Mouse (Mus musculus): Measurements from ENCODE around the gene Mtfp1. TPM values are rescaled to one million over a fixed set of nuclear protein-coding genes. Genes with fewer than 3 reads are reported as not detected.

The Mtfp1 gene
- total RNA-seq, 2 experiments from 2014 or later: 12.0 TPM

DNA sequence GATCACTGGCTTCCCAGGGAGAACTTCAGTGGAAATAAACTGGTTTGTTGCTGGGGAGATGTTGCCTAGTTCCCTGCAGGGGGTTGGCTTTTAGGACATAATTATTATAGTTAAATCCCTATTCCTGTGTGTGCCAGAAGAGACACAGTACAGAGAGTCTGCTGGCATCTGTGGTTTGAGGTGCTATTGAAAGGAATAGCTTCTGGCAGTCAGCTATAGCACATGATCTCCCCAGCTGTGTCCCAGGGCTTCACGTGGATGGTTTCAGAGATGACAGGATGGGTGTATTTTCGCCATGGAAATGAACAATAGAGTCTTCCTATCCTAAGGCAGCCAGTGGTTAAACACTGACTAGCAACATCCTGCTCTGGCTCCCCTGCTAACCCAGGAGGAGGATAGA, 8.0 kb downstream of the Mtfp1 start:
- ATAC-seq (replicated peaks; ENCODE audit: poor library complexity): no peak

GRCm38 (mm10) chr11:4086246-4086645, 9.0 kb downstream of the Mtfp1 start:
- peak; percentile 94 for ATAC-seq (replicated peaks; ENCODE audit: poor library complexity)

GRCm38 (mm10) chr11:4083316-4084078, 11.7 kb downstream of the Mtfp1 start:
- peak; percentile 58 for ATAC-seq (replicated peaks; ENCODE audit: poor library complexity)

DNA sequence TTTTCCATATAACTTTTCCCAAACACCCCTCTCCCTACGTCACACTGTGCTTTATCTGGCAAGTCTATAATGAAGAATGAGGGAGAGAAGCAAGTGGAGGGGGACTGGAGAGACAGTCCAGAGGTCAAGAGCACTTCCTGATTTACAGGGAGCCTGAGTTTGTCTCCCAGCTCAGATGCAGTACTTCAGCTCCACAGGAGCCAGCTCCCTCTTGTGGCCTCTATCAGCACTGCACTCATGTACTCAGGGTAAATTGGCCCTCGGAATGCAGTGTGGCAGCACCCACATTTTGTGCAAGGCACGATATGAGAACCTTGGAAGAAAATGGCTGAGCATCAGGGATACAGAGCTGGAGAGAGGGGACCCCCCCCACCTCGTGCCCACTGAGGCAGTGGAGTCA, 15.0 kb downstream of the Mtfp1 start:
- peak; percentile 84 for ATAC-seq (replicated peaks; ENCODE audit: poor library complexity)

- ATAC-seq (replicated peaks; ENCODE audit: poor library complexity): no peak
These were observed 16.8 kb downstream of the Mtfp1 start for GRCm38 (mm10) chr11:4078267-4078933.

DNA sequence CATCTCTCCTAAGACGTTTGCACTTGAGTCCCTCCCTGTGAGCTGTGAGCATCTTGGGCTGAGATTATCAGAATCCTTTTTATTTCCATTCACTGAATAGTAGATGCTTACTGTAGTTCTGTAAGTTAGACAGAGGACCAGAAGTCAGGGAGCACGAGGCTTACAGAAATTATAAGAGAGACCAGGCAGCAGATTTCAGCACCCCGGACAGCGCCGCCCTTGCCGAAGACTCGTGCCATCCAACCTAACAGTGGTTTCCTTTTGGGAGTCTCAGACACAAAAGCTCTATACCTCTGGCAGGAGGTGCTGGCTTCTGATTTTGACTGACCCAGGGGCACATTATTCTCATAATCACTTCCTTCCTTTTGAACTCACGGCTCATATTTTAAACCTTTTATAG, 18.6 kb downstream of the Mtfp1 start:
- ATAC-seq (replicated peaks; ENCODE audit: poor library complexity): peak; percentile 72

DNA sequence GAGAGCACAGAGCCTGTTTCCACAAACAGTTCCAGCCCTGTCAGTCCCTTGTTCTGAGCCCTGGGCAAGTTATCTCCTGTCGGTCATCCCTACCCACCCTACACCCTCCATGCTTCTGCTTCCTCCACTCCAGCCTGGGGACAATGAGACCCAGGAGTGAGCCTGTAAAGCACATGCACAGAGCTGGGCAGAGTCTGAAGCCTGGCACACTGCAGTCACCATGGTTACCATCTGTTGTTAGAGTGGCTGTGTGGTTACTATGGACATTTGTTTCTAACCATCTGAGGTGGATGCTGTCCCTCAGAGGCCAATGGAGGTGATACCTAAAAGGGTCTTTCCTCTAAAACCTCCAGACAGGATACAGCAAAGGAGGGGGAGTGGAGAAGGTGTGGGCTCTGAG, 25.6 kb downstream of the Mtfp1 start:
- ATAC-seq (replicated peaks; ENCODE audit: poor library complexity): no peak

DNA sequence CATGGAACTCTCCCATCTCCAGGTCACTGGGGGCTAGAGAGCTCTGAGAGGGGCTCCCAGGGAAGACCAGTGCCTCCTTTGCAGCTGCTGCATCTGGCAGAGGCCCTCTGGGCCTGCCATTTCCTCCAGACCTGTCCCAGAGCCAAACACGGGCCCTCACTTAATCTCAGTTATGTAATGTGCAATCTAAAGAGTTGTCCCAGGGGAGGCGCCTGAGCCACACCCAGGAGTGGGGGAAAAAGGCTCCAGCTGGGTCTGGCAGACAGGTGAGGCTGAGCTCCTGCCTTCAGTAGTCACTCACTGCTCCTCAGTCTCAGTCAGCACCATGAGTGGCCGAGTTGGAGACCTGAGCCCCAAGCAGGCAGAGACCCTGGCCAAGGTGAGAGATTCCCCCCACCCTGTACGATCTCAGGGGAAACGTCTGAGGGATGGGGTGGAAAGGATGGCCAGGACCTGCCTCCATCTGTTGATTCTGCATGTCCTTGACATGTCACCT, 30.6 kb downstream of the Mtfp1 start, which contains the start of gene Sec14l3:
Gene Sec14l3, plus strand, starts transcription at position 215 of the 496 bp plus-strand sequence.
- ATAC-seq (replicated peaks; ENCODE audit: poor library complexity): no peak

GRCm38 (mm10) chr11:4062981-4063380, 32.3 kb downstream of the Mtfp1 start:
- no peak for ATAC-seq (replicated peaks; ENCODE audit: poor library complexity)

DNA sequence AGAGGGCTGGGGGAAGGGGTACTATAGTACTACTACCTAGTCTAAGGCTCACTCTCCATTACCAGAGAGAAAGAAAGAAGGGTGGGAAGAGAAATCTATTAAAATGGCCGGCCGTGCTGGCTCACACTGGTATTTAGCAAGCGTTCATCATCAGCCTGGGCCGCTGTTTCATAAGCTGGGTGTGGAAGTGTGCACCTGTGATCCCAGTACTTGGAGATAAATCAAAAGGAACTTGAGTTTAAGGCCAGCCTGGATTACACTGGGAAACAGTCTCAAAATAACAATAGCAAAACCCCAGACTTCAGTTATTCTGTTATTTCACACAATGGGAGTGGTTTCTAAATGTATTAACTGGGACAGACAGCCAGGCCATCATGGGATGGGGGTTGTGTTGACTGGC, 32.7 kb downstream of the Mtfp1 start:
- no peak for ATAC-seq (replicated peaks; ENCODE audit: poor library complexity)

DNA sequence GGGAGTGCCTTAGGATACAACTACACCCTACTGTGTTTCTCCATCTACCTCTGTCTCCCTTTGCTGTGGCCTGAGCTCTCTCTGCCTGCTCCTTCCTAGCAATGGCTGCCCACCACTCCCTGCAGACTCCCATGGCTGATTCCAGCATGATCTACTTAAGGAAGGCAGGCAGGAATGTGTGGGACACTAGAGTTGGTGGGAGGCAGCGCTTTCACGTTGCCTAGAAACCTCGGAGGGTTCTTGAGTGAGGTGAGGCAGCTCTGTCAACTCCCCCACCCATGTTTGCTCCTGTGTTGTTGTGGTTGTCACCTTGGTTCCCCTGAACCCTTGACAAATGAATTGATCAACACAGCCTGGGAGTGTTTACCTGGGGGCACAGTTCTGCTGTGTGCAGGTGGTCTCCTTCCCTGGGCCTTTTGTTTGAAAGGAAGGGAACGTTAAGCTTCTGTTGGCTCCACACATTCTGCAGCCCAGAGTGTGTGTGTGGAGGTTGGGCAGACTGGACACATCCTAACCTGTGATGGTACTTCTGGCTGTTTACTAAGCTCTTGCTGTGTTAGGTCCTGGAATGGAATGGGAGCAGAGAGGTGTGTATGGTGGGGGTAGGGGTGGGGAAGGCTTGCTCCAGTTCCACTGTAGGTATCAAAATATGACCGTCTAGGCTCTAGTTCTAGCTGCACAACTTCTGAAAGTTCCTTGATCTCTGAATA, 34.2 kb downstream of the Mtfp1 start:
- ATAC-seq (replicated peaks; ENCODE audit: poor library complexity): no peak

DNA sequence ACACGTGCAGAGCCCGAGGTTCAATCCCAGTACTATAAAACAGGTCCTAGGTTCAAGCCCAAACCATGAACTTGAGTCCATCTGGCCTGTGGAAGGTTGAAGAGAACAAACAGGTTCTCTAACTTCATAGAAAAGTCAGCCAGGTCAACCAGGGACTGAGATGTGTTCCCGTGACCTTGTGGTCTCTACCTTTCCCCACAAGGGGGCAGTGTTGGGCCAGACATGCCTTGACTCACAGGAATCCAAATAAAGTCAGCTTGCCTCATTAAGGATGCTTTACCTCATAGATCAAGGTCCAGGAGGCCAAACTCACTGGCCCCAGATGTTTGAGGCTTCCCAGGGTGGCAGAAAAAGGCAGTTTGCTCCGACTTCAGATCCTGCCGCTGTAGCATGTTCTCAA, 41.7 kb downstream of the Mtfp1 start:
- peak; percentile 90 for ATAC-seq (replicated peaks; ENCODE audit: poor library complexity)

DNA sequence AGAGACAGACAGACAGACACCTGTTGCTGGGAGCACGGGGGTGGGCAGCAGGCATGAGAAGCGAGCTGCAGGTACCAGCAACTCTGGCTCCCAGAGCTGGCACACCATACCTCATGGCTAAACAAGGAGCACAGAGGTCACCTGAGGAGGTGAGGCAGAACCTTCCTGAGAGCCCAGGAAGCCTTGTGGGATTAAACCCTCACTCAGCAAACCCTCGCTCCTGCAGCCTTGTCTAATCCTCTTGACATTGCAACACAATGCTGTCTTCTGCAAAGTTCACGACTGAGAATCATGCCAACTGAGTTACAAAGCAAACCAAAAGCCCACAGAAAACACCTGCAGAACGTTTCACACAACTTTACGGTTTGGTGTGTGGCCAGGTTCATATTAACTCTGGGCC, 46.8 kb downstream of the Mtfp1 start:
- ATAC-seq (replicated peaks; ENCODE audit: poor library complexity): no peak

DNA sequence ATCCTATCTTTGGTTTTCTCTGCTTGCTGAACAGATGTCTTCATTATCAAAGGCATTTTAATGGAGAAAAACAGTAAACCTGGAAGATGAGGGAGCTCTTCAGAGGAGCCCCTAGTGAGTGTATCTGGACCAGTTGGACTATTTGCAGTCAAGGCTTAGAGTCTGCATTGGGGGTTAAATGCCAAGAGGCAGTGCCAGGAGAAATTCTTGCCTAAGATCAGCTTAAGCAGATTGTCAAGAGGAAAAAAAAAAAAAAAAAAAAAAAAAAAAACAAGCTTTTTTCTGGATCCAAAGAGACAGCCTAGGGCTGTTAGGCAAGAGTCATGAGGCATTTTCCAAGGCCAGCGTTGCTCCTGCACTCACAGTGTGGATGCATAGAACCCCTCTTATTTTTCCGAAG, 47.5 kb downstream of the Mtfp1 start:
- no peak for ATAC-seq (replicated peaks; ENCODE audit: poor library complexity)

DNA sequence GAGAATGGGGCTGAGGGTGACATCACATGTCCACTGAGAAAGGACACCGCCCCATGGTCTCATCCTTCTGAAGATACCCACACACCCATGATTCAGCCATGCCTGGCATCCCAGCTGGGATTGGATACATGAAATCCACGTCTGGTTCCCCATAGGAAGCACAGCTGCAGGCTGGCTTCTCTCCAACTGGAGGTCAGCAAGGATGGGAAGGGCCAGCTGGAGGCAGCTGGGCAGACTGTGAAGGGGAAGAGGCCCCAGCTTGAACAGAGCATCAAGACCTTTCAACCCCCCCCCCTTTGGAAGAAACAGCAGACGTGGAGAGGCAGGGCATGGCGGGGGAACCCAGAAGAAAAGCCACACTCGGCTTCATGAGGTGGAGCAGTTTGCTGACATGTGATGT, 48.7 kb downstream of the Mtfp1 start:
- ATAC-seq (replicated peaks; ENCODE audit: poor library complexity): no peak

GRCm38 (mm10) chr11:4043081-4043480, 52.2 kb downstream of the Mtfp1 start:
- ATAC-seq (replicated peaks; ENCODE audit: poor library complexity): no peak

Other genes with a start within 250 kb of the Mtfp1 start
- not detected in 2 replicates for gene Osbp2, start 231.5 kb downstream of the Mtfp1 start, total RNA-seq (2015)
- not detected in 2 replicates for gene Osbp2, start 231.5 kb downstream of the Mtfp1 start, total RNA-seq (2017)
- not detected in 2 replicates for gene 4921536K21Rik, start 200.3 kb downstream of the Mtfp1 start, total RNA-seq (2015)
- not detected in 2 replicates for gene 4921536K21Rik, start 200.3 kb downstream of the Mtfp1 start, total RNA-seq (2017)
- gene Dusp18, start 200.2 kb downstream of the Mtfp1 start, total RNA-seq (2015): 0.78 and 1.2 TPM in 2 replicates
- 0.17 and 0.51 TPM in 2 replicates for gene Dusp18, start 200.2 kb downstream of the Mtfp1 start, total RNA-seq (2017)
- 0.94 and 2.5 TPM in 2 replicates for gene Slc35e4, start 180.8 kb downstream of the Mtfp1 start, total RNA-seq (2015)
- gene Slc35e4, start 180.8 kb downstream of the Mtfp1 start, total RNA-seq (2017): 1.5 and 3.0 TPM in 2 replicates
- 87.8 and 102 TPM in 2 replicates for gene Tcn2, start 163.3 kb downstream of the Mtfp1 start, total RNA-seq (2015)
- gene Tcn2, start 163.3 kb downstream of the Mtfp1 start, total RNA-seq (2017): 40.8 and 50.5 TPM in 2 replicates
- 67.7 and 87.4 TPM in 2 replicates for gene Pes1, start 131.5 kb downstream of the Mtfp1 start, total RNA-seq (2015)
- 168 and 183 TPM in 2 replicates for gene Pes1, start 131.5 kb downstream of the Mtfp1 start, total RNA-seq (2017)
- not detected in 2 replicates for gene 4930556J24Rik, start 118.7 kb downstream of the Mtfp1 start, total RNA-seq (2015)
- not detected in 2 replicates for gene 4930556J24Rik, start 118.7 kb downstream of the Mtfp1 start, total RNA-seq (2017)
- 0.37 TPM in 1 of 2 replicates, not detected in the other for gene Gal3st1, start 111.8 kb downstream of the Mtfp1 start, total RNA-seq (2015)
- 0.30 and 0.75 TPM in 2 replicates for gene Gal3st1, start 111.8 kb downstream of the Mtfp1 start, total RNA-seq (2017)
- gene Sec14l4, start 64.0 kb downstream of the Mtfp1 start, total RNA-seq (2015): not detected in 2 replicates
- not detected in 2 replicates for gene Sec14l4, start 64.0 kb downstream of the Mtfp1 start, total RNA-seq (2017)
- gene Sec14l3, start 30.6 kb downstream of the Mtfp1 start, total RNA-seq (2015): not detected in 2 replicates
- gene Sec14l3, start 30.6 kb downstream of the Mtfp1 start, total RNA-seq (2017): not detected in 2 replicates
- 0.71 and 0.72 TPM in 2 replicates for gene Sec14l2, start 28.0 kb upstream of the Mtfp1 start, total RNA-seq (2015)
- 0.87 and 1.7 TPM in 2 replicates for gene Sec14l2, start 28.0 kb upstream of the Mtfp1 start, total RNA-seq (2017)
- gene Rnf215, start 39.8 kb upstream of the Mtfp1 start, total RNA-seq (2015): 2.5 and 4.7 TPM in 2 replicates
- gene Rnf215, start 39.8 kb upstream of the Mtfp1 start, total RNA-seq (2017): 5.9 and 8.8 TPM in 2 replicates
- gene Ccdc157, start 64.8 kb upstream of the Mtfp1 start, total RNA-seq (2015): 0.44 and 0.54 TPM in 2 replicates
- 0.67 and 0.95 TPM in 2 replicates for gene Ccdc157, start 64.8 kb upstream of the Mtfp1 start, total RNA-seq (2017)
- 64.8 and 65.7 TPM in 2 replicates for gene Sf3a1, start 64.9 kb upstream of the Mtfp1 start, total RNA-seq (2015)
- gene Sf3a1, start 64.9 kb upstream of the Mtfp1 start, total RNA-seq (2017): 35.3 and 40.0 TPM in 2 replicates
- gene Tbc1d10a, start 91.3 kb upstream of the Mtfp1 start, total RNA-seq (2015): 1.9 and 2.7 TPM in 2 replicates
- gene Tbc1d10a, start 91.3 kb upstream of the Mtfp1 start, total RNA-seq (2017): 4.3 and 8.0 TPM in 2 replicates
- gene Castor1, start 122.8 kb upstream of the Mtfp1 start, total RNA-seq (2015): 0.59 and 0.61 TPM in 2 replicates
- 0.42 and 0.47 TPM in 2 replicates for gene Castor1, start 122.8 kb upstream of the Mtfp1 start, total RNA-seq (2017)
- 11.4 and 20.2 TPM in 2 replicates for gene Osm, start 141.0 kb upstream of the Mtfp1 start, total RNA-seq (2015)
- 8.4 and 26.8 TPM in 2 replicates for gene Osm, start 141.0 kb upstream of the Mtfp1 start, total RNA-seq (2017)
- gene Lif, start 162.1 kb upstream of the Mtfp1 start, total RNA-seq (2015): 0.12 and 1.4 TPM in 2 replicates
- gene Lif, start 162.1 kb upstream of the Mtfp1 start, total RNA-seq (2017): 0.20 and 0.37 TPM in 2 replicates

Data from megakaryocyte progenitor cell, adult 5-6 weeks (primary cell).